1 mouse cellular context compared by ENCODE assay signal in the genomic region with DNA sequence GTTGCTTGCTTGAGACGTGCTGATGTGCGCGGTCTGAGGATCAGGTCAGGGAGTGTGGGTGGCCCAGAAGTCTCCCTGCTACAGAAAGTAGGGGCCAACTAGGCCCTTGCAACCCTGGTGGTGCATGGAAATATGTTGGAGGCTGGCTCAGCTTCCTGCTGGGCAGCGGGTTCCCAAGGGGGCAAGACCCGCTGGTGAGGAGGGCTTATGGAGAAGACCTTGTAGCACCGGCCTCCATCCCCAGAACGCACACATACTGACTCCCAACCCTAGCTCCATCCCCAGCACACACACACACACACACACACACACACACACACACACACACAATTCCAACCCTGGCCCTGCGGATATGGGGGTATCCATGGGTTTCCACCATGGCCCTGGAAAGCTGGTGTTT.
TF ChIP-seq lines count a peak whose summit lies in the region.

No protein-coding gene starts in this region.

TF ChIP-seq in MEL, 35 proteins besides CTCF, POLR2A, EP300 and RAD21 (continued from another document):
- no peak for TF ChIP-seq KAT2A (conservative IDR thresholded peaks at IDR 0.05; ENCODE audit: low read depth, low read length)
